Mouse (Mus musculus): ENCODE measurements around the gene Emilin1. TPM values are rescaled to one million over a fixed set of nuclear protein-coding genes. Genes with fewer than 3 reads are reported as not detected.

The Emilin1 gene
- polyA plus RNA-seq, 1 experiment from 2014 or later = 244 TPM

DNA sequence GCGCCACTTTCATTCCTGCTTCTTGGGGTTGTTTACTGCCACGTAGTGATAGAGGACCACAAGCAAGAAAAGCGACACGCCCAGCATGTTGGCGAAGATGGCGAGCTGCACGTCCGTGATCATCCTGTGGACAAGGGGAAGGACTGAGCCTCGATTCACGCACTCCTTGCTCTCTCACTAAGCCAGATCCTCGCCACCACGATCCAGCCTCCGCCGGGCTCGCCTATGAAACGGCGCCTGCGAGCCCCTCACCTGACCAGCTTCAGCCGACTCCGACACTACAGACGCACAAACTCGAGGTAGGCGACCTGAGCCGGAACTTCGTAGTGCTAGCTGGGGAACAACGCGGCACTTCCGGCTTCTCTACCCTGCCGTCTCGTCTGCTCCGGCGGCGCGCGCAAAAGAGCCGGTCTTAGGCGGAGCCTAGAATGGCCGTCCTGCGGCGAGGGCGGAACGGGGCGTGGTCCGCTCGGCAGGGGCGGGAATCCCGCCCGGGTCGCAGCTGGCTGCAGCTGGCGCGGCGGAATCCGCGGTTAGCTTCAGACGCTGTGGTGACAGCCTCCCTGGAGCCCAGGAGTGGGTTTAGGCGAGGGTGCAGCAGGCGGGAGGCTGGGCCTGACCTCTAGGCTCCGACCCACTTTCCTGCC lies 5.7 kb upstream of the Emilin1 start, which contains the start of gene Ost4:
Gene Ost4 (minus strand): TSS at position 376 of the 647 bp plus-strand sequence.
- Histone ChIP-seq H3K9ac (peak within 1 kb of the TSS; percentile 73), H3K4me1 (peaks cover 70% of the 10 kb centered on the region), H3K27ac (replicated peaks) (peak within 1 kb of the TSS; percentile 96), H3K4me2 (replicated peaks) (peak within 1 kb of the TSS; percentile 80), H3K4me3 (replicated peaks) (peak within 1 kb of the TSS; percentile 79), H3K27me3 (no peaks in the 10 kb centered on the region), H3K9me3 (replicated peaks) (no peaks in the 10 kb centered on the region), H3K36me3 (peaks cover 30% of the 10 kb centered on the region)
- peak; percentile 94 for ATAC-seq (ENCODE audit: insufficient number of reproducible peaks, low FRiP score, low TSS enrichment, low read depth)
- WGBS = under 1% methylated on average over 58 of the region's 58 CpGs

DNA sequence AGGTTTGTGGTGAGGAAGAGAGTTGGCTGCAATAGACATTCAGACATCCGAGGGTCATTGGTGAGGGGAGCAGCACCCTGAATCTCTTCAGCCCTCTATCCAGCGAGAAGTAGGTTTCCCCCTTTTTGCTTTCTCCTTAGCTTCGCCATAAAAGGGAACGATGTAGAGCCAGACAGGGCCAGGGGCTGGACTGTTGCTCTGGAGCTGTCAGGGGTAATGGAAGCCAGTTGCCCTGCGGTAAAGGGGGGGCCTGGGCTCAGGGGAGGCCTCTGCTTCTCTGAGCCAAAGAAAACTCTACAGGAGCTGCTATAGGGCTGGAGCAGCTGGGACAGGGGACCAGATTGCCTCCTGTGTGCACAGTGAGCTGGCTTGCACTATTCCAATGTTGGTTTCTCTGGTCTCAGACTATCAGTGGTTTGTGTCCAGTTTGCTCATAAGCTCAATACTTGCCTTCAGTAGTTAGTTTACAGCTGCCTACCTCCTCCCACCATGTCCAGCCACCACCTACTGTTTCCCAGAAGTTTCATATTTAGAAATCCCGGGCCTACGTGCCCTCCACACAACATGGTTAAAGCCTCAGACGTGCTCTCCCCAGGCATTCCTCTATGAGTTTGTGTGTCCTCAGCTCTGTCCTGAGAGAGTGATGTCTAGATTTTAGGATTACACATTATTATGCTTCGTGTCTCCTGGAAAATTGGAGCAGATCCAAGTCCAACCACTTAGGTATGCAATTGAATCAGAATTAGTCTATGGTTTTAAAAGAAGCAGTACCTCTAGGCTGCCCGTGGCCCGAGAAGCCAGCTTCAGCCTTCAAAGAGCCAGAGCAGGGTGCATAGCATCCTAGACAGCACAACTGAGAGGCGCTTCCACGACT lies 4.5 kb upstream of the Emilin1 start:
- WGBS = 27% methylated on average over 13 of the region's 13 CpGs
- H3K9me3 ChIP-seq (replicated peaks) = no peaks in the 10 kb centered on the region
- peaks cover 18% of the 10 kb centered on the region for H3K36me3 ChIP-seq
- H3K4me2 ChIP-seq (replicated peaks) = peak overlapping the region; percentile 80
- H3K27me3 ChIP-seq = no peaks in the 10 kb centered on the region
- ATAC-seq (ENCODE audit: insufficient number of reproducible peaks, low FRiP score, low TSS enrichment, low read depth) = peak; percentile 27
- H3K4me1 ChIP-seq = peaks cover 71% of the 10 kb centered on the region
- peak overlapping the region; percentile 37; the same call in 1 of the 2 replicates for H3K9ac ChIP-seq
- peak overlapping the region; percentile 79 for H3K4me3 ChIP-seq (replicated peaks)
- H3K27ac ChIP-seq (replicated peaks) = peak overlapping the region; percentile 96

DNA sequence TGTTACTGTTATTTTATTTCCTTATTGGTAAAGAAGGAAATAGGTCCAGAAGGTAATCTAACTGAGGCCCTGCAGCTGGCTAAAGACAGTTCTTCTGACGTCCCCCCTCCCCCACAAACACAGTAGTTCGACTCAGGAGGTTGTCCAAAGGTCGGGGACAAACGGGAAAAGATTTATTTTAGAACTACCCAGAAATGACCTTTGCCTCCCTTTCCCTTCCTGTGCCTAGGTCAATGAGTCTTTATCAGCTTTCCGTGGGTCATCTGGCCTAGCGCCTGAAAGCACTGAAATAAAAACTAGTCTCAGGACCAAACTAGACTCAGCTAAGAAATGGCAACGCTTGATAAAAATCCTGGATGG lies 3.9 kb upstream of the Emilin1 start:
- H3K4me3 ChIP-seq (replicated peaks) = no peak overlapping the region
- no peaks in the 10 kb centered on the region for H3K27me3 ChIP-seq
- WGBS = 37% methylated on average over 7 of the region's 7 CpGs
- H3K36me3 ChIP-seq = peaks cover 12% of the 10 kb centered on the region
- no peaks in the 10 kb centered on the region for H3K9me3 ChIP-seq (replicated peaks)
- no peak overlapping the region; the same call in 1 of the 2 replicates for H3K4me2 ChIP-seq (replicated peaks)
- peaks cover 73% of the 10 kb centered on the region for H3K4me1 ChIP-seq
- ATAC-seq (ENCODE audit: insufficient number of reproducible peaks, low FRiP score, low TSS enrichment, low read depth) = no peak
- H3K27ac ChIP-seq (replicated peaks) = peak overlapping the region; percentile 96
- no peak overlapping the region for H3K9ac ChIP-seq

DNA sequence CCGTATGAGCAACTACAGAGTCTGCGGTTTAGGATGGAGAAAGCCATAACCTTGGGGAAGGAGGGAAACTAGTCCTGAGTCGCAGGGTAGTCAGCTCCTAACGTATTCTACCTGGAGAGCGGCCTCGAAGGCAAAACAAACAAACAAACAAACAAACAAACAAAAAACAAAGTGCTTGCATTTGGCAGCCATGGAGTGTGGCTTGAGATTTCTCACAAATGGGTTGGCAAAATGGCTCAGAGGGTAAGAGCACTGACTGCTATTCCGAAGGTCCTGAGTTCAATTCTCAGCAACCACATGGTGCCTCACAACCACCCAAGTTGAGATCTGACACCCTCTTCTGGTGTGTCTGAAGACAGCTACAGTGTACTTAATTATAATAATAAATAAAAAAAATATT lies 3.3 kb upstream of the Emilin1 start:
- H3K4me2 ChIP-seq (replicated peaks) = no peak overlapping the region
- H3K9ac ChIP-seq = no peak overlapping the region
- peaks cover 6% of the 10 kb centered on the region; the same call in 1 of the 2 replicates for H3K36me3 ChIP-seq
- peak overlapping the region; percentile 96 for H3K27ac ChIP-seq (replicated peaks)
- H3K27me3 ChIP-seq = no peaks in the 10 kb centered on the region
- H3K4me1 ChIP-seq = peaks cover 78% of the 10 kb centered on the region
- H3K9me3 ChIP-seq (replicated peaks) = no peaks in the 10 kb centered on the region
- H3K4me3 ChIP-seq (replicated peaks) = no peak overlapping the region
- WGBS = 81% methylated on average over 7 of the region's 7 CpGs
- ATAC-seq (ENCODE audit: insufficient number of reproducible peaks, low FRiP score, low TSS enrichment, low read depth) = no peak

DNA sequence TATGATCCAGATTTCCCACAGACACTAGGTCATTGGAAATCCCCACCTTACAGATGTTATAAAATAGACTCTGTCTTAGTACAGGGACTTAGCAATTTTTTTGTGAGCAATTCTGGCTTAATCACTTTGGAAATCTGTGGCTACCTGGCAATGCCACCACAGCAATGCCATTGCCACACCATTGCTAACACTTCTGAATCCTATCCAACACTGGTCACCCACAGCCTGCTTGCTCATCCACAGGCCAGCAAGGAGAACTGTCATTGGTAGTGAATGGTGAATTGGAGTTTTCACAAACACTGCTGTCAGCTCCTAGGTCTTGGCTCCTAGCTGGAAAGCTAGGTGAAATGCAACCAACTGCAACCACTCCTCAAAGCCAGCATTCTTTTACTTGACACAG lies 2.7 kb upstream of the Emilin1 start:
- Histone ChIP-seq H3K4me1 (peaks cover 77% of the 10 kb centered on the region), H3K36me3 (peaks cover under 1% of the 10 kb centered on the region; the same call in 1 of the 2 replicates), H3K27me3 (no peaks in the 10 kb centered on the region), H3K9ac (no peak overlapping the region), H3K9me3 (replicated peaks) (no peaks in the 10 kb centered on the region), H3K27ac (replicated peaks) (peak overlapping the region; percentile 66; the same call in 1 of the 2 replicates), H3K4me2 (replicated peaks) (no peak overlapping the region), H3K4me3 (replicated peaks) (no peak overlapping the region)
- ATAC-seq (ENCODE audit: insufficient number of reproducible peaks, low FRiP score, low TSS enrichment, low read depth) = no peak

DNA sequence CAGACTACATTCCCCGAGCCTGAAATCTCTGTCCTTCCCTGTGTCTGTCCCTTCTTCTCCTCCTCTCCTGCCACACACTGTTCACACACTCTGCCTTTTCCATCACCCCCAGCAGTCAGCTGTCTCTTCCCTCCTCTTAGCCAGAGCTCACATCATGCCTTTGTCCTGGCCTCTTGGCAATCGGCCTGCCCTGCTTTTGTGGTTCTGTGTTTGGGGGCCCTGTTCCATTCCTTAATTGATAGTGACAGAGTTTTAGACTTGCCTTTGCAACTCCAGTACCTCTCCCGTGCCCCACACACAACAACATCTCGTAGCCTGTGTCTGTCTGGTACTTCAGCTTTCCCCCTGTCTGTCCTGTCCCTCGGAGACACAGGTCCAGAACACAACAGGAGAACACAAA lies 1.0 kb upstream of the Emilin1 start:
- H3K27ac ChIP-seq (replicated peaks) = peak overlapping the region; percentile 95
- H3K4me1 ChIP-seq = peaks cover 77% of the 10 kb centered on the region
- H3K9ac ChIP-seq = no peak overlapping the region
- H3K4me3 ChIP-seq (replicated peaks) = no peak overlapping the region
- peaks cover 8% of the 10 kb centered on the region for H3K36me3 ChIP-seq
- 38% methylated on average over 5 of the region's 5 CpGs for WGBS
- peak overlapping the region; percentile 70 for H3K4me2 ChIP-seq (replicated peaks)
- no peak for ATAC-seq (ENCODE audit: insufficient number of reproducible peaks, low FRiP score, low TSS enrichment, low read depth)
- H3K9me3 ChIP-seq (replicated peaks) = no peaks in the 10 kb centered on the region
- no peaks in the 10 kb centered on the region for H3K27me3 ChIP-seq

DNA sequence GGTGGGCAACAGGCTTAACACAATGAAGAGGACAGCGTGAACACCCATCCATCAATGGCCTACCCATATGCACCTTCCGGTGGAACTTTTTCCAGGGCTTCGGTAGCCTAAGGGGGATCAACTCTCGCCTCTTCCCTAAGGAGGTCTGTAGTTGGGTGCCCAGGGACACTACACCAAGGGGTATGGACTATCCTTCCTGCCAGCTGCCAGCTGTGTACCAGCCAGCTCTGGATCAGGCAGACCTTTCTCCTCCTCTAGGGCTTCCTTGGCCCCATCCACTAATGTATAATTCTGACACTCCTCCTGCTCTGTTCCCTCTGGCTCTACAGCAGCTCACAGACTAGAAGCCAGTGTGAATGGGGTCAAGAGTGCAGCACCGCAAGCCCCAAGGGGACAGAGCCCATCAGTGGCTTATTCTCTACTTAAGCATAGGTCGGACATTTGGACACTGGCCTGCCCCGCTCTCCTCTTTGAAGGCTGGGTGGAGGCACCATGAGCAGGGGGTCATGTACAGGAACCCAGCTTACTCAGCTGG lies 966 bp downstream of the Emilin1 start:
- H3K4me1 ChIP-seq = peaks cover 83% of the 10 kb centered on the region
- H3K27ac ChIP-seq (replicated peaks) = peak overlapping the region; percentile 95
- H3K27me3 ChIP-seq = no peaks in the 10 kb centered on the region
- peak overlapping the region; percentile 70 for H3K4me2 ChIP-seq (replicated peaks)
- peaks cover 28% of the 10 kb centered on the region for H3K36me3 ChIP-seq
- H3K9me3 ChIP-seq (replicated peaks) = no peaks in the 10 kb centered on the region
- peak overlapping the region; percentile 55 for H3K4me3 ChIP-seq (replicated peaks)
- WGBS = 33% methylated on average over 7 of the region's 7 CpGs
- peak overlapping the region; percentile 53 for H3K9ac ChIP-seq
- ATAC-seq (ENCODE audit: insufficient number of reproducible peaks, low FRiP score, low TSS enrichment, low read depth) = no peak

DNA sequence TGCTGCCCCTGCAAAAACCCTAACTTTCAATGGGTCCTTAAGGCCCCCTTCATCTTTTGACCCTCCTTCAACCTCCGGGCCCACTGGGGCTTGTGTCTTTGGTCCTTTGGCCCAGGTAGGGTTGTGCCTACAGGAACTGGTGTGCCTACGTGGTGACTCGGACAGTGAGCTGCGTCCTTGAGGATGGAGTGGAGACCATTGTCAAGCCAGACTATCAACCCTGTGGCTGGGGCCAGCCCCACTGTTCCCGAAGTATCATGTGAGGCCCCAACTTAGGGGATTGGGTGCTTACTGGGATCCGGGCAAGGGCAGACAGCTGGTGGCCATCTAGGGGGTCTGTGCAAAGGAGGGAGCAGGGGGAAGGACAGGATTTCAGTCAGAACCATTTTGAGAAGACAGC lies 1.6 kb downstream of the Emilin1 start:
- H3K9ac ChIP-seq = peak overlapping the region; percentile 53
- ATAC-seq (ENCODE audit: insufficient number of reproducible peaks, low FRiP score, low TSS enrichment, low read depth) = no peak
- peaks cover 35% of the 10 kb centered on the region for H3K36me3 ChIP-seq
- peak overlapping the region; percentile 55 for H3K4me3 ChIP-seq (replicated peaks)
- H3K27me3 ChIP-seq = no peaks in the 10 kb centered on the region
- no peaks in the 10 kb centered on the region for H3K9me3 ChIP-seq (replicated peaks)
- H3K4me1 ChIP-seq = peaks cover 79% of the 10 kb centered on the region
- H3K27ac ChIP-seq (replicated peaks) = peak overlapping the region; percentile 95
- WGBS = 27% methylated on average over 6 of the region's 6 CpGs
- H3K4me2 ChIP-seq (replicated peaks) = peak overlapping the region; percentile 70

DNA sequence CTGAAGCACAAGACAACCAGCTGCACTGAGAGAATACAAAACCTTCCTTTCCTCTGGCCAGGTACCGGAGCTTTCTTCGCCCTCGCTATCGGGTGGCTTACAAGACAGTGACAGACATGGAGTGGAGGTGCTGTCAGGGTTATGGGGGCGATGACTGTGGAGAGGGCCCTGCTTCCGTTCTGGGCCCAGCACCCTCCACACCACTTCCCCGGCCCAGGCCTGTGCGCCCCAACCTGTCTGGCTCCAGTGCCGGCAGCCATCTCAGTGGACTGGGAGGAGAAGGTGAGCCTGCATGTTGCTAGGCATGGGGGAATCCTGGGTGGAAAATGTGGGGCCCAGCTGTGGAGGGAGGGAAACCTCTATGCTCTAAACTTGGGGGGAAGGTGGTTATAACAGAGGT lies 2.3 kb downstream of the Emilin1 start:
- Histone ChIP-seq H3K4me1 (peaks cover 81% of the 10 kb centered on the region), H3K4me3 (replicated peaks) (peak overlapping the region; percentile 55), H3K27me3 (no peaks in the 10 kb centered on the region), H3K27ac (replicated peaks) (peak overlapping the region; percentile 95), H3K4me2 (replicated peaks) (peak overlapping the region; percentile 70), H3K9me3 (replicated peaks) (no peaks in the 10 kb centered on the region), H3K36me3 (peaks cover 41% of the 10 kb centered on the region), H3K9ac (peak overlapping the region; percentile 53)
- WGBS = 16% methylated on average over 9 of the region's 9 CpGs
- ATAC-seq (ENCODE audit: insufficient number of reproducible peaks, low FRiP score, low TSS enrichment, low read depth) = peak; percentile 0; the same call in 1 of the 2 replicates

DNA sequence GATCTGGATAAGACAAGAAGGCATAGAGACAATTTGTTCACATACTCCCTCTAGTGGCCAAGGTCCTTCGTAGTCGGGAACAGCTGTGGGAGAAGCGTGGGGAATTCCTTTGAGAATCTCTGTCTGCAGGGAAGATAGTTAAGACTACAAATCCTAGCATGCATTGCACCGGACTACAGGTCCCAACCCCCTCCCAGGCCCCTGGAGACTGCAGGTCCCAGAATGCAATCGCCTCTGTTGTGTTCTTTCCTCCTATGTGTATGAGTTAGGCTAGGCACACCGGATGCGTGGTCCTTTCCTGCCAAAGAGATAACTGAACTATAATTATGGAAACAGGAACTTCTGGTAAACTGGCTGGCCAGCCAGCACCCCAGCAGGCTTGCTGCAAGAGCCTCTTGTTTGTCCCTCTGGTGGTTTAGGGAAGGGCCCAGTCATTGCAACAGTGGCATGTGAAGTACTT lies 2.8 kb downstream of the Emilin1 start:
- Histone ChIP-seq H3K27ac (replicated peaks) (peak overlapping the region; percentile 95), H3K4me3 (replicated peaks) (peak overlapping the region; percentile 55), H3K4me2 (replicated peaks) (peak overlapping the region; percentile 70), H3K27me3 (no peaks in the 10 kb centered on the region), H3K9ac (peak overlapping the region; percentile 53; the same call in 1 of the 2 replicates), H3K4me1 (peaks cover 81% of the 10 kb centered on the region), H3K36me3 (peaks cover 43% of the 10 kb centered on the region), H3K9me3 (replicated peaks) (no peaks in the 10 kb centered on the region)
- WGBS = 3% methylated on average over 7 of the region's 7 CpGs
- peak; percentile 64 for ATAC-seq (ENCODE audit: insufficient number of reproducible peaks, low FRiP score, low TSS enrichment, low read depth)

DNA sequence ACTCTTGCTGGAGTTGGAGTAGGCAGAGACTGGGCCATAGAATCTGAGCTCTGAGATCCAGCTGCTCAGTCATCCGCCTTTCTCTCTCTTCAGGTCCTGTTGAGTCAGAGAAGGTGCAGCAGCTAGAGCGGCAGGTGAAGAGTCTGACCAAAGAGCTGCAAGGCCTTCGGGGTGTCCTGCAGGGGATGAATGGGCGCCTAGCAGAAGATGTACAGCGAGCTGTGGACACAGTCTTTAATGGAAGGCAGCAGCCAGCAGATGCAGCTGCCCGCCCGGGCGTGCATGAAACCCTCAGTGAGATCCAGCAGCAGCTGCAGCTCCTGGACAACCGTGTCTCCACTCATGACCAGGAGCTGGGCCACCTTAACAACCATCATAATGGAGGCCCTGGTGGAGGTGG lies 3.6 kb downstream of the Emilin1 start:
- Histone ChIP-seq H3K4me1 (peaks cover 81% of the 10 kb centered on the region), H3K27ac (replicated peaks) (peak overlapping the region; percentile 73), H3K4me2 (replicated peaks) (no peak overlapping the region), H3K27me3 (no peaks in the 10 kb centered on the region), H3K9ac (no peak overlapping the region), H3K9me3 (replicated peaks) (no peaks in the 10 kb centered on the region), H3K36me3 (peaks cover 43% of the 10 kb centered on the region), H3K4me3 (replicated peaks) (no peak overlapping the region)
- no peak for ATAC-seq (ENCODE audit: insufficient number of reproducible peaks, low FRiP score, low TSS enrichment, low read depth)
- WGBS = 91% methylated on average over 9 of the region's 9 CpGs

Data from embryonic facial prominence, embryonic 15.5 days (tissue).